Mouse (Mus musculus): Measurements from ENCODE around the gene Mcts2.
"Not testable (repeated sequence)": the region's sequence is repeated elsewhere in the genome, so short reads cannot be mapped to it uniquely, and the experiment has no call there.

The Mcts2 gene

DNA sequence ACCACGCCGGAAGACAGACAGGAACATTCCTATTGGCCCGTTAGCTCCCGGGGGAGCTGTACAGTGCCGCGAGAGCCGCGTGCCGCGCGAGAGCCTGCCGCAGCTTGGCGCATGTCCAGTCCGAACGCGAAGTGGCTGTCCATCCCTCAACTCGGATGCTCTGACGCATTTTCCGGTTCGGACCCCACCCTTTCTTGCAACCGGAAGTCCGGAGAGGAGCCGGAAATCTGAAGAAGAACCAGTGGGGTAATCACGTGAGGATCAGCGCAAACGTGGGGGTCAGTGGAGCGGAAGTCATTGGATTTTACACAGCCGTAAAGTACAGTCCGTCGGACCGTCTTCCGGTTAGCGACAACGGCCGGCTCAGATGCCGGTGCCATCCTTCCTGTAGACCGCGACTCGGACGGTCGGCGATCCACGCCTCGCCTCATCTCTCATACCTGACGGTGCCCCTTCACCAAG is at the start of gene Mcts2:
Gene Mcts2, plus strand, starts transcription at position 230 of the 462 bp plus-strand sequence.
- ChIA-PET POLR2A (interaction anchor here (0.5 to 3.8 kb wide), 89 partner anchors 9 to 967 kb away, joined by 3 to 67 read pairs (median 4); partner anchors contain the start of genes H13 (in 4 of the 4), Bcl2l1 (in 2 of the 4), Id1 (in 2 of the 4) and Tpx2 (in 2 of the 4)), CTCF (interaction anchor here (0.6 to 2.3 kb wide), 15 partner anchors 9 to 144 kb away, joined by 3 to 13 read pairs (median 4); partner anchors contain the start of genes H13 (in 2 of the 4) and Bcl2l1 (in 1 of the 4))

GRCm38 (mm10) chr2:152637381-152637780 is 49.5 kb upstream of the Mcts2 start:
- CTCF ChIA-PET: no interaction called here
- POLR2A ChIA-PET: interaction anchor here in 1 of 4 experiments (0.5 kb wide), 1 partner anchor 25 kb away, joined by 3 read pairs; no protein-coding TSS in a partner anchor

GRCm38 (mm10) chr2:152638865-152639264 is 48.0 kb upstream of the Mcts2 start:
- POLR2A ChIA-PET: interaction anchor here in 1 of 4 experiments (1.4 kb wide), 1 partner anchor 31 kb away, joined by 3 read pairs; no protein-coding TSS in a partner anchor

DNA sequence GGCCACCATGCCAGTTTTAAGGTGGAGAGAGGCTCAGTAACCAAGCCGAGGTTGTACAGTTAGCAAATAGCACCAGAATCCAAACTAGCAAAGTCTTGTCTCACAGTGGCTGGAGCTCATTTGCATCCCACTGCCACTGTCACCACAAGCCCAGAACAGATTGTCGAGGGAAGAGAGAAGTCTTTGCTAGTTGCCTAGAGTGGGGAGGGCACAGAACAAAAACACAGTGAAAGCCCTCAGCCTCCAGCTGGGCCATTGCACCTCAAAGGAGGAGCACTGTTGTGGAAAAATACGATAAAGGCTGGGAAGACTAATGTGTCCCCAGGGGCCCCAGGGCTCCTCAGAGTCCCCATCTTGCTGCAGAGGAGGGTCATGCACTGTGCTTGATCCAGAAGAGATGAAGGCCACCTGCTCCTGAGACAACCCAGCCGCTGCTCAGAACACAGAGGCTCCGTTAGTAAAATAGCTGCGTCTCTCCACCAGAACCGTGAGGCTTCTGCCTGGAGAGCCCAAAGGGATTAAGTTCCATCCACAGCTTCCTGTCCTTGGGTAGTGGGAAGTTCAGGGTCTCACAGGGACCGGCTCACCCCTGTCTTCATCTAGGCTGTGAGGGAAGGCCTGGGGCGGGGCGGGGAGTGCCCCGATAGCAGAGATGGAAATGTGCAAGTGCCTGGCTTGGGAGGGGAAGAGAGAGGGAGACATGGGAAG is 47.3 kb upstream of the Mcts2 start:
- ChIA-PET CTCF (interaction anchor here in 2 of 4 experiments (0.7 to 1.5 kb wide), 4 partner anchors 29 to 103 kb away, joined by 3 to 5 read pairs (median 3); partner anchors contain the start of genes Defb36 (in 1 of the 2) and H13 (in 1 of the 2)), POLR2A (interaction anchor here in 1 of 4 experiments (0.6 to 1.4 kb wide), 3 partner anchors 29 to 352 kb away, joined by 3 read pairs; partner anchors contain the start of gene H13)

More at GRCm38 (mm10) chr2:152638865-152639264, 48.0 kb upstream of the Mcts2 start:
- CTCF ChIA-PET: interaction anchor here in 3 of 4 experiments (0.8 to 1.5 kb wide), 4 partner anchors 30 to 445 kb away, joined by 3 to 5 read pairs (median 3); partner anchors contain the start of genes Defb36 (in 1 of the 3) and H13 (in 1 of the 3)

GRCm38 (mm10) chr2:152652901-152653620 is 33.8 kb upstream of the Mcts2 start:
- ChIA-PET POLR2A (interaction anchor here in 1 of 4 experiments (1.0 kb wide), 1 partner anchor 27 kb away, joined by 3 read pairs; no protein-coding TSS in a partner anchor), CTCF (interaction anchor here in 2 of 4 experiments (0.6 to 0.8 kb wide), 2 partner anchors 8 to 16 kb away, joined by 3 to 4 read pairs; no protein-coding TSS in a partner anchor)

- ChIA-PET CTCF (interaction anchor here in 2 of 4 experiments (0.8 to 1.4 kb wide), 3 partner anchors 15 to 82 kb away, joined by 3 to 5 read pairs (median 4); partner anchors contain the start of gene Defb21 (in 1 of the 2)), POLR2A (interaction anchor here in 1 of 4 experiments (0.8 kb wide), 1 partner anchor 15 kb away, joined by 3 read pairs; the partner anchor contains the start of gene H13)
Measured at GRCm38 (mm10) chr2:152653874-152654715, 32.7 kb upstream of the Mcts2 start.

- ChIA-PET POLR2A (interaction anchor here in 3 of 4 experiments (0.6 to 1.4 kb wide), 4 partner anchors 12 to 46 kb away, joined by 3 to 10 read pairs (median 5); partner anchors contain the start of gene H13 (in 2 of the 3)), CTCF (interaction anchor here (0.6 to 2.5 kb wide), 14 partner anchors 9 to 975 kb away, joined by 3 to 13 read pairs (median 5); partner anchors contain the start of gene H13 (in 3 of the 4))
Measured at GRCm38 (mm10) chr2:152657398-152657797, 29.4 kb upstream of the Mcts2 start.

GRCm38 (mm10) chr2:152661163-152661562 is 25.7 kb upstream of the Mcts2 start:
- POLR2A ChIA-PET: interaction anchor here in 2 of 4 experiments (0.7 to 1.9 kb wide), 4 partner anchors 8 to 170 kb away, joined by 3 to 5 read pairs (median 3); partner anchors contain the start of genes Bcl2l1 (in 1 of the 2) and H13 (in 1 of the 2)
- CTCF ChIA-PET: interaction anchor here in 3 of 4 experiments (0.6 to 2.3 kb wide), 5 partner anchors 8 to 177 kb away, joined by 3 to 16 read pairs (median 3); partner anchors contain the start of gene H13 (in 2 of the 3)

DNA sequence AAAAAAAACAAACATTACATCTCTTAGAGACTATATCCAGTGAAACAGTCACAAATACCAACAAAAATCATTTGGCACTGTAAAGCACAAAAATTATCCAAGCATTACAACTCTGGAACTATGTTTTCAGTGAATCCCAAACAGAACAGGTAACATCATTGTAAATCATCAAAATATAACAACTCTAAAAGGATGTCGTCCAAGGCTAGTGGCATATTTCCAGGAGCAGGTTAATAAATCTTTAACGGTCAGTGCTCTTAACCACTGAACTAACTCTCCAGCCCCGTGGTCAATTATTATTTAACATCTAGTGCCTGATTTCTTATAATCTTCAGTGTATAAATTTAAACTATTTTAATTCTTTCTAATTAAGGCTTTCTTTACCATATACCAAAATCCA is 20.6 kb upstream of the Mcts2 start:
- CTCF ChIA-PET: not testable (repeated sequence)
- POLR2A ChIA-PET: interaction anchor here in 1 of 4 experiments (0.6 kb wide), 1 partner anchor 220 kb away, joined by 3 read pairs; no protein-coding TSS in a partner anchor

DNA sequence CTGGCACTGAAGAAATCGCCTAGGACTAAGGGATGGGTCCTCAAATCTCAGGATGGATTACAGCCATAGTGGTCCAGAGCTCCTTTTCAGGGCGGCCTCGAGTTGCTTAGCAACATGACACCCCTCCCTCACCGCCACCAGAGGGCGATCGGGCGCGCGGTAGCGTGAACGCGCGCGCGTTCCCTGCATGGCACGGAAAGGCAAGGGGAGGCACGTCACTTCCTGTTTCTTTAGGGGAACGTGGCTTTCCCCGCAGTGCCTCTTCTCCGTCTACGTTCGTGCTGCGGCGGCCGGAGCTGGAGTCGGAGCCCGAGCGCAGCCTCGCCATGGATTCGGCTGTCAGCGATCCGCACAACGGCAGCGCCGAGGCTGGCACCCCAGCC is 17.6 kb upstream of the Mcts2 start, which contains the start of gene H13:
Gene H13, plus strand, starts transcription at position 206 of the 383 bp plus-strand sequence.
- ChIA-PET POLR2A (interaction anchor here (0.5 to 6.4 kb wide), 69 partner anchors 8 to 1949 kb away, joined by 3 to 67 read pairs (median 5); partner anchors contain the start of genes Mcts2 (in 4 of the 4), Bcl2l1 (in 1 of the 4), Id1 (in 1 of the 4) and Tpx2 (in 1 of the 4)), CTCF (interaction anchor here (0.5 to 5.3 kb wide), 75 partner anchors 8 to 398 kb away, joined by 3 to 45 read pairs (median 4); partner anchors contain the start of genes Bcl2l1 (in 4 of the 4), Defb36 (in 3 of the 4), Mcts2 (in 2 of the 4) and Cox4i2 (in 1 of the 4))

GRCm38 (mm10) chr2:152669639-152670484 is 17.0 kb upstream of the Mcts2 start:
- CTCF ChIA-PET: interaction anchor here (0.6 to 5.3 kb wide), 49 partner anchors 7 to 397 kb away, joined by 3 to 45 read pairs (median 4); partner anchors contain the start of genes Bcl2l1 (in 3 of the 4), Defb36 (in 2 of the 4), Mcts2 (in 1 of the 4) and Mylk2 (in 1 of the 4)

GRCm38 (mm10) chr2:152670983-152671641 is 15.7 kb upstream of the Mcts2 start:
- CTCF ChIA-PET: interaction anchor here (0.6 to 5.3 kb wide), 26 partner anchors 11 to 1865 kb away, joined by 3 to 45 read pairs (median 4); partner anchors contain the start of genes Bcl2l1 (in 1 of the 4), Defb36 (in 1 of the 4) and Mcts2 (in 1 of the 4)
- POLR2A ChIA-PET: interaction anchor here in 3 of 4 experiments (0.7 to 6.4 kb wide), 26 partner anchors 11 to 233 kb away, joined by 3 to 67 read pairs (median 4); partner anchors contain the start of genes Mcts2 (in 3 of the 3) and Bcl2l1 (in 1 of the 3)

More at GRCm38 (mm10) chr2:152669639-152670484, 17.0 kb upstream of the Mcts2 start:
- POLR2A ChIA-PET: interaction anchor here (0.5 to 6.4 kb wide), 66 partner anchors 8 to 677 kb away, joined by 3 to 67 read pairs (median 5); partner anchors contain the start of genes Mcts2 (in 4 of the 4), Bcl2l1 (in 3 of the 4), Id1 (in 1 of the 4) and Tpx2 (in 1 of the 4)

DNA sequence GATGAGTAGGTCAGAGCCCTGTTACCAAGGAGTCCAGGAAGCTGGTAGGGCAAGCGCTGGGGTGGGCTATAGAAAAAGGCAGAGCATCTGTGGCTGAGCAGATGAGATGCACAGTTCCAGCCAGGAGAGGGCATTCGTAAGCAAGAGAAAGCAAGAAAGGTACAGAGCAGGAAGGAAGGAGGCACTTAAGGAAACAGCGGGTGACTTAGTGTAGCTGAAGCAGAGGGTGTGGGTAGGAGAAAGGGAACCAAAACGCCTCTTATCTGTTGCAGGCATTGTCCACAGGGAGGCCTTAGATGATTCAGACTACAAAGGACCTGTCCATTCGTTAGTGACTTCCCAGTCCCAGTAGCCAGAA is 15.2 kb upstream of the Mcts2 start:
- CTCF ChIA-PET: interaction anchor here in 3 of 4 experiments (0.6 to 5.3 kb wide), 26 partner anchors 11 to 1866 kb away, joined by 3 to 45 read pairs (median 4); partner anchors contain the start of genes Mcts2 (in 2 of the 3) and Bcl2l1 (in 1 of the 3)
- POLR2A ChIA-PET: interaction anchor here in 3 of 4 experiments (0.7 to 6.4 kb wide), 20 partner anchors 11 to 232 kb away, joined by 3 to 67 read pairs (median 4); partner anchors contain the start of genes Mcts2 (in 3 of the 3) and Bcl2l1 (in 1 of the 3)

- CTCF ChIA-PET: interaction anchor here in 3 of 4 experiments (0.5 to 5.3 kb wide), 26 partner anchors 10 to 891 kb away, joined by 3 to 45 read pairs (median 4); partner anchors contain the start of genes Mcts2 (in 2 of the 3) and Bcl2l1 (in 1 of the 3)
- POLR2A ChIA-PET: interaction anchor here in 3 of 4 experiments (0.7 to 6.4 kb wide), 19 partner anchors 10 to 232 kb away, joined by 3 to 67 read pairs (median 4); partner anchors contain the start of genes Mcts2 (in 3 of the 3) and Bcl2l1 (in 1 of the 3)
Measured at GRCm38 (mm10) chr2:152672166-152672565, 14.7 kb upstream of the Mcts2 start.

All from embryonic stem cell, embryonic (primary cell).